Mouse (Mus musculus) 3134 (cell line): ENCODE measurements around the gene Ptk7.
A peak's percentile ranks its signal among the peaks of the same experiment; 100 is the strongest.

Source experiments
- DNase-seq: peaks from one replicate; pipeline ENCODE4 v3.0.0-alpha.2; 2011; ENCODE audit warnings: low spot score; ENCODE audit not compliant: insufficient read length; ENCODE audit errors: extremely low read depth

The Ptk7 gene

DNA sequence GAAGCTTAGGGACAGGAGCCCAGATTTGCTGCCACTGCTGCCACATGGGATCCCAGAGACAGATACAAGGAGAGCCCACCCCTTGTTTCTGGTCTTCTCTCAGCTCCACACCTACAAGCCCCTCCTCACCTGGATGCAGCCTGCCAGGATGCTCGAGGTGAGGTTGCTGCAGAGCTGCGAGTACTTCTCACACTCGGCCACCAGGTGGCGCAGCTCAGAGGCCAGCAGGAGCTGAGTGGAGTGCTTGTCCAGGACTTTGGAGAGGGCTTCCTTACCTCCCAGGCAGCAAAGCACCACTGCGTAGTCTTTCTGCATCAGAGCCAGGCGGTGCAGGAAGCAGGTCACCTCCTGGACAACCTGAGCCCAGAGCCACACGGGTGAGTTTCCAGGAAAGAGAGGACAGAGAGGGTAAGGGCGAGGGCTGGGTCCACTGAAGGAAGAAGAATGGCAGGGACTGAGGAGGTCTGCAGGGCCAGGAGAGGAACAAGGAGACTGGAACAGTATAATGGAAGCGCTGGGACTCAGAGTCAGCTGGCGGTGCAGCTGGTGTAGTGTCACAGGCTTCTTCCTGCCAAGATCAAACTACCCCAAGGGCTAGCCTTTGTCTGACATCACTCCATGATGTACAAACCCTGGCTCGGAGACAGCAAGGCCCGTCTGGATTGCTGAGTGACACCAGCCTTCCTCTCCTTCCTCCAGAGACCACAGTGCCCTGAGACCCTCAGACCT is 103.6 kb downstream of the Ptk7 start:
- DNase-seq: peak; percentile 61

DNA sequence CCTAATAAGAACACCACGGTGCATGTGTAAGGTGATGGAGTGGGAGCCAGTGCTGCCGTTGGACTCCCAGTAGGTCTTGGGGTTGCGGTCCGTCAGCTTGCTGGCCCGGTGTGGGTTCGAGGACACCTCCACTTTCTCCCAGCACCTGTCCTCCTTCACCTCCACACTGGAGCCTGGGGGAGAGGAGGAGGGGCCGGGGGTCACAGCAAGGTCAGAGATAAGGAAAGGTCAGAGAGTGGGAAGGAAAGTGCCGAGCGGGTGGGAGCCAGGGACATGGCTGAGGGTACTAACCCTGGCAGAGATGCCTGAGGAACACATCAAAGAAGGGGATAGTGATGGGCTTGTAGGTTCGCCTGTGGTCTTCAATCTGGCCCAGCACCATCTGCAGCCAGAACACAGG is 104.2 kb downstream of the Ptk7 start:
- no peak for DNase-seq

DNA sequence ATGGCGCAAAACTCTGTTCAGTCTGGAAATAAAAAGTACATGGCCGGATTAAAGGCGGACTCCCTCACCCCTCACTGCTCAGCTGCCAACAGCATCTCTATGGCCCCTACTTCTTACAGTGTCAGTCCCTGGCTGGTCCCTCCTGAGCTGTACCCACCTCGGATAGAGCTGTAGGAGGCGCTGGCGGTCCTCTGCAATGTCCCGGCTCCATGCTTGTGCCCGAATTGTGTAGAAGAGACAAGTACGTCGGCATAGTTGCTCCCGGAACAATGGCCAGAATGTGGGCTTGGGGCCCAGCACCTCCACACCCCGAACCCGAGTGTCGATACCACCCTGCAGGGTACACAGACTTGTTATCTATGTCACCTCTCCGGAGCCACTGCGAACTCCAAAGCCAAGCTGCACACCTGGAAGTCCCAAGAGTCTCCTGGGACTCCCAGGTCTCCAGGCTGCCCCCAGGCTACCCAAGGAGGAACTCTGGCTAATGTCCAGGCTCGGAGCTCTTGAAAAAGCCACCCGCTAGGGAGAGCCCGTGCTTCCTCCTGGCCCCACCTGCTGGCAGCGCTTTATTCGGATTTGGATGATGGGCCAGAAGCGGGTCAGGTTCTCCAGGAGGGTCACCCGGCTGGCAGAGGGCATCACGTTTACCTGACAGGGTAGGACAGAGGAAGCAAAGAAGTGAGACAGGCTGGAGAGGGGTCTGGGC is 107.2 kb downstream of the Ptk7 start:
- no peak for DNase-seq

DNA sequence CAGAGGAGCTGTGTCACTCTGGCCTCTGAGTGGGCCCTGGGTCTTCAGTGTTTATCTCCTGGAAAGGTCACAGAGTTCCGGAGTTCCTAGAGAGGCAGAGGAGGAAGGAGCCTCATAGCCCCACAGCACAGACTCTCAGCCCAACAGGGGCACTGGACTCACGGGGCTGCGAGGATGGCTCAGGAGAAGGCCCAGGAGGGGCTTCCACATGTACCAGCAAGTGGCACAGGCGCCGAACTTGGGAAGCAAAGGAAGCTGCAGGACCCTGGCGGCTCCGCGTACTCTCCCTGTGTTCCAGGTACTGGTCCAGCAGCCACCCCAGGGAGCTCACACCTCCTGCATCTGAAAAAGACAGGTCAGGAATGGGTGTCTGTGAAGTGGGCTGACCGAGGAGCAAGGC is 108.1 kb downstream of the Ptk7 start:
- DNase-seq: no peak

DNA sequence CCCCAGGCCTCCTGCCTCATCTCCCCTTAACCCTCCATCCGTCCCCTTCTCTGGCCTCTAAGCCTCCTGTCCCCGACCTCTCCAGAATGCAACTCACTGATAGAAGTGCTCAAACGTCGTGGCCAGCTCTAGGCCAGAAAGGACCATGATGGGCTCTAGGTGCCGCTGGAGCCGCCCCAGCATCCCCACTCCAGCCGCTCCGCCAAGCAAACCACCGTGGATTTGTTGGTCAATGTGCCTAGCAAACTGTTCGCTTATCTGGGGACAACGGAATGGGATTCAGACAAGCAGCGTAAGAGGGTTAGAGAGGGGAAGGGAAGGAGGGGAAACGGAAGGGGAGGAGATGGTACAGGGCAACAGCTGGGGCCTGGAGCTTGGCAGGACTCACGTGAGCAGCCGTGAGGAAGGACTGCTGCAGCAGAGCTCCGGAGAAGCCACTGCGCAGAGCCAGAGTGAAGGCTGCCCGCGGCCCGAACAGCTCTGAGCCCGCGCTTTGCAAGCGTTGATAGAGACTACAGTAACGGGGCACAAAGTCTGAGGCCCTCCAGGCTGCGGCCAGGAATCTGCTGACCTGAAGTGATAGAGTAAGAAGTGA is 108.8 kb downstream of the Ptk7 start:
- no peak for DNase-seq

DNA sequence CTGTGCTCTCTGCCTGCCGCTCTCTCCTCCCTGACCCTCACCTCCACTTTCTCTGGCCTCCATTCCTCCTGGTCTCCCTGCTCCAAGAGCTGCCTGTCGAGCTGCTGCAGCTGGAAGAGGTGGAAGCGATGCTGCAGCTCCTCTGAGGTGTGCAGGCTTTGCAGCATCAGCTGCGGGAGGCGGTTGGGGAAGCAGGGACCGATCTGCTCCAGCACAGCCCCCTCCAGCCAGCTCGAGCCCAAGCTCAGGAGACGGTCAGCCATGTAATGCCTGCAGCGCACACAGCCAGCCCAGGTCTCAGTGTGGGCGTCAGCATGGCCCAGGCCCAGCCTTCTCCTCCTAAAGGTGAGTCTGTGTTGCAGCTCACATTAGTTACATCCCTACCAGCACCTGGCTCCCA is 109.3 kb downstream of the Ptk7 start:
- no peak for DNase-seq
